16 mouse cellular contexts compared by ENCODE assay signal in genomic region chr8:57584416-57585127, GRCm38 (mm10).
DNase-seq lines count a peak whose midpoint lies in the region; ATAC-seq and TF ChIP-seq lines count a peak whose summit lies in the region.
"Had no signal": no experiment of that assay in that cellular context is flagged by ENCODE, and none has a peak within 500 bp of the region (broad histone marks: within the 10 kb centered on the region; RNA-seq: fewer than 3 reads in every experiment).

No protein-coding gene starts in this region.

- H3K4me3 ChIP-seq in forebrain, embryonic 13.5 days, result no peak overlapping the region
- H3K4me3 ChIP-seq in heart, adult 2 months, result no peak overlapping the region
- H3K4me3 ChIP-seq in liver, embryonic 11.5 days (ENCODE audit: low read depth, low read length), result no peak overlapping the region
- H3K4me3 ChIP-seq: heart, embryonic 15.5 days; limb, embryonic 15.5 days had no signal

- no peaks in the 10 kb centered on the region for H3K36me3 ChIP-seq in forebrain, embryonic 13.5 days (ENCODE audit: poor library complexity, severe bottlenecking)
- H3K36me3 ChIP-seq in heart, adult 2 months (ENCODE audit: control insufficient read depth, insufficient read depth, low read length), result no peaks in the 10 kb centered on the region; the same call in 1 of the 2 replicates
- H3K36me3 ChIP-seq in liver, embryonic 11.5 days (ENCODE audit: control insufficient read depth, insufficient read depth, low read length), result no peaks in the 10 kb centered on the region
- H3K36me3 ChIP-seq: heart, embryonic 15.5 days; limb, embryonic 15.5 days had no signal

- H3K4me2 ChIP-seq in forebrain, embryonic 13.5 days, result no peak overlapping the region
- H3K4me2 ChIP-seq in liver, embryonic 11.5 days, result no peak overlapping the region
- H3K4me2 ChIP-seq: heart, embryonic 15.5 days; limb, embryonic 15.5 days had no signal

- TF ChIP-seq CTCF in heart, adult 2 months (IDR thresholded peaks at IDR 0.05), result no peak

- no peak for TF ChIP-seq POLR2A in heart, adult 2 months (IDR thresholded peaks at IDR 0.05; ENCODE audit: insufficient read depth, low read depth, low read length)

- no peaks in the 10 kb centered on the region for H3K9me3 ChIP-seq in forebrain, embryonic 13.5 days (replicated peaks)
- no peaks in the 10 kb centered on the region for H3K9me3 ChIP-seq in liver, embryonic 11.5 days (ENCODE audit: control insufficient read depth, low read length)
- H3K9me3 ChIP-seq: heart, embryonic 15.5 days; limb, embryonic 15.5 days had no signal

- TF ChIP-seq EP300 in heart, adult 2 months (IDR thresholded peaks at IDR 0.05; ENCODE audit: insufficient read depth, low read depth, low read length), result no peak

- ATAC-seq in forebrain, embryonic 13.5 days, result peak; percentile 84
- peak; percentile 79 for ATAC-seq in megakaryocyte-erythroid progenitor cell, adult 5-6 weeks (replicated peaks; ENCODE audit: low FRiP score, low TSS enrichment, poor library complexity, severe bottlenecking)
- no peak for ATAC-seq in liver, embryonic 11.5 days (replicated peaks; ENCODE audit: low FRiP score)
- ATAC-seq: lung, postnatal 0 days had no signal

- H3K4me1 ChIP-seq in forebrain, embryonic 13.5 days, result peaks cover 28% of the 10 kb centered on the region
- H3K4me1 ChIP-seq in heart, adult 2 months (ENCODE audit: control insufficient read depth, insufficient read depth, low read length), result peaks cover 1% of the 10 kb centered on the region
- peaks cover 12% of the 10 kb centered on the region for H3K4me1 ChIP-seq in liver, embryonic 11.5 days (replicated peaks; ENCODE audit: control insufficient read depth, insufficient read depth, low read length)
- H3K4me1 ChIP-seq: heart, embryonic 15.5 days; limb, embryonic 15.5 days had no signal

- intact Hi-C loops in heart, adult 2 months (cut with DNase I), result no loop called here

- DNase-seq in layer of hippocampus, adult 11-12 months (ENCODE audit: low spot score), result peak; percentile 55
- no peak for DNase-seq in layer of hippocampus, adult 9-10 months (ENCODE audit: low spot score)
- peak; percentile 93 for DNase-seq in cerebellum, adult 11-12 months
- DNase-seq in heart, adult 2 months, result no peak
- no peak for DNase-seq in liver, embryonic 11.5 days (ENCODE audit: low spot score)
- no peak for DNase-seq in kidney, postnatal 4 days
- DNase-seq: gastrocnemius, postnatal 36 days; kidney, adult 11 months; midbrain, embryonic 14.5 days; spleen, adult 18-20 months; thymus, adult 18-20 months had no signal

- WGBS in forebrain, embryonic 13.5 days, result 43% methylated on average over 8 of the region's 8 CpGs
- WGBS in heart, adult 2 months, result 80% methylated on average over 8 of the region's 8 CpGs
- WGBS in liver, embryonic 11.5 days, result 70% methylated on average over 8 of the region's 8 CpGs

- peaks cover 3% of the 10 kb centered on the region; the same call in 1 of the 2 replicates for H3K79me2 ChIP-seq in heart, adult 2 months (replicated peaks; ENCODE audit: control insufficient read depth, insufficient read depth, low read length)

- no peaks in the 10 kb centered on the region for H3K27me3 ChIP-seq in forebrain, embryonic 13.5 days
- no peaks in the 10 kb centered on the region for H3K27me3 ChIP-seq in heart, adult 2 months (ENCODE audit: control insufficient read depth, insufficient read depth, low read length)
- no peaks in the 10 kb centered on the region for H3K27me3 ChIP-seq in liver, embryonic 11.5 days (replicated peaks; ENCODE audit: control insufficient read depth, insufficient read depth, low read length)
- H3K27me3 ChIP-seq: heart, embryonic 15.5 days; limb, embryonic 15.5 days had no signal

- H3K9ac ChIP-seq in forebrain, embryonic 13.5 days, result no peak overlapping the region
- H3K9ac ChIP-seq in heart, adult 2 months (ENCODE audit: low read depth, low read length), result no peak overlapping the region
- H3K9ac ChIP-seq in liver, embryonic 11.5 days (ENCODE audit: low read depth, low read length), result no peak overlapping the region
- H3K9ac ChIP-seq: heart, embryonic 15.5 days; limb, embryonic 15.5 days had no signal

- peak overlapping the region; percentile 78 for H3K27ac ChIP-seq in forebrain, embryonic 13.5 days
- H3K27ac ChIP-seq in heart, adult 2 months, result no peak overlapping the region
- H3K27ac ChIP-seq in liver, embryonic 11.5 days (ENCODE audit: low read depth, low read length), result no peak overlapping the region
- H3K27ac ChIP-seq: heart, embryonic 15.5 days; limb, embryonic 15.5 days had no signal

Comparison
In these comparisons a context has a peak if more than half of its experiments do, and no peak if none do; other contexts are left out.
1. DNase-seq: peak in layer of hippocampus, adult 11-12 months (single experiment) and cerebellum, adult 11-12 months (single experiment); none in layer of hippocampus, adult 9-10 months (single experiment), heart, adult 2 months (0 of 2), liver, embryonic 11.5 days (single experiment) and kidney, postnatal 4 days (0 of 2).